Mouse (Mus musculus) C2C12 (cell line): Measurements from ENCODE around the gene Gpr37l1. TPM values are rescaled to one million over a fixed set of nuclear protein-coding genes. Genes with fewer than 3 reads are reported as not detected.
"Not testable (repeated sequence)": the region's sequence is repeated elsewhere in the genome, so short reads cannot be mapped to it uniquely, and the experiment has no call there.

ENCODE experiments used
- H3K27me3 ChIP-seq: one replicate; pipeline ENCODE4 v1.6.1; 2011; ENCODE audit not compliant: control insufficient read depth, insufficient read depth, insufficient read length
- H3K36me3 ChIP-seq: one replicate; pipeline ENCODE4 v1.6.1; 2011; ENCODE audit not compliant: control insufficient read depth, insufficient read depth
- H3K4me3 ChIP-seq: one replicate; pipeline ENCODE4 v1.5.1; 2011; ENCODE audit warnings: mild to moderate bottlenecking, control low read depth; ENCODE audit not compliant: poor library complexity, insufficient read depth, severe bottlenecking
- H3K79me2 ChIP-seq: one replicate; pipeline ENCODE4 v1.6.1; 2011; ENCODE audit not compliant: control insufficient read depth, insufficient read depth
- H3K79me3 ChIP-seq: one replicate; pipeline ENCODE4 v1.6.1; 2011; ENCODE audit warnings: low read depth, control low read depth
- H3ac ChIP-seq: one replicate; pipeline ENCODE3; 2011; ENCODE audit warnings: low read depth; ENCODE audit not compliant: control insufficient read depth, insufficient read length
- MYOD1 ChIP-seq: IDR thresholded peaks from one replicate; pipeline ENCODE4 v1.6.1; 2011; ENCODE audit warnings: low read depth; ENCODE audit not compliant: control insufficient read depth, insufficient read length
- polyA plus RNA-seq: library from polyadenylated mRNA; unstranded; fragments of >200 nt; fragmentation: generic; extraction: Trizol; gene quantifications from one replicate; pipeline ENCODE4 v1.2.1, GENCODE M21; 2012; ENCODE audit warnings: missing spikeins

The Gpr37l1 gene
- polyA plus RNA-seq, 1 experiment = not detected

GRCm38 (mm10) chr1:135111271-135111670 is 56.2 kb downstream of the Gpr37l1 start:
- H3K79me2 ChIP-seq, H3K4me3 ChIP-seq, H3ac ChIP-seq, H3K27me3 ChIP-seq, H3K79me3 ChIP-seq, H3K36me3 ChIP-seq: not testable (repeated sequence)
- TF ChIP-seq MYOD1 = peak; percentile 35

Other genes starting within 250 kb of the Gpr37l1 start
- 1.5 TPM for gene Ppp1r12b, start 211.7 kb downstream of the Gpr37l1 start, polyA plus RNA-seq
- gene Ube2t, start 205.1 kb downstream of the Gpr37l1 start, polyA plus RNA-seq = 13.5 TPM
- gene Lgr6, start 62.4 kb downstream of the Gpr37l1 start, polyA plus RNA-seq = 32.9 TPM
- 0.80 TPM for gene Ptpn7, start 35.0 kb downstream of the Gpr37l1 start, polyA plus RNA-seq
- gene Arl8a, start 20.9 kb downstream of the Gpr37l1 start, polyA plus RNA-seq = 51.4 TPM
- not detected for gene Elf3, start 90.9 kb upstream of the Gpr37l1 start, polyA plus RNA-seq
- 29.4 TPM for gene Rnpep, start 116.4 kb upstream of the Gpr37l1 start, polyA plus RNA-seq
- gene Timm17a, start 146.1 kb upstream of the Gpr37l1 start, polyA plus RNA-seq = 218 TPM
- gene Lmod1, start 157.1 kb upstream of the Gpr37l1 start, polyA plus RNA-seq = 1.9 TPM
- gene Shisa4, start 207.6 kb upstream of the Gpr37l1 start, polyA plus RNA-seq = 33.2 TPM